Mouse (Mus musculus) c-Kit-positive CD71-positive TER-119-negative erythroid progenitor cells, embryonic 14.5 days (primary cell): ENCODE data around the gene Asphd1.
"Not testable (repeated sequence)": the region's sequence is repeated elsewhere in the genome, so short reads cannot be mapped to it uniquely, and the experiment has no call there.

Experiments
- DNase-seq: peaks from one replicate; pipeline ENCODE4 v3.0.0-alpha.2; 2013; ENCODE audit warnings: low read depth

Asphd1 gene

DNA sequence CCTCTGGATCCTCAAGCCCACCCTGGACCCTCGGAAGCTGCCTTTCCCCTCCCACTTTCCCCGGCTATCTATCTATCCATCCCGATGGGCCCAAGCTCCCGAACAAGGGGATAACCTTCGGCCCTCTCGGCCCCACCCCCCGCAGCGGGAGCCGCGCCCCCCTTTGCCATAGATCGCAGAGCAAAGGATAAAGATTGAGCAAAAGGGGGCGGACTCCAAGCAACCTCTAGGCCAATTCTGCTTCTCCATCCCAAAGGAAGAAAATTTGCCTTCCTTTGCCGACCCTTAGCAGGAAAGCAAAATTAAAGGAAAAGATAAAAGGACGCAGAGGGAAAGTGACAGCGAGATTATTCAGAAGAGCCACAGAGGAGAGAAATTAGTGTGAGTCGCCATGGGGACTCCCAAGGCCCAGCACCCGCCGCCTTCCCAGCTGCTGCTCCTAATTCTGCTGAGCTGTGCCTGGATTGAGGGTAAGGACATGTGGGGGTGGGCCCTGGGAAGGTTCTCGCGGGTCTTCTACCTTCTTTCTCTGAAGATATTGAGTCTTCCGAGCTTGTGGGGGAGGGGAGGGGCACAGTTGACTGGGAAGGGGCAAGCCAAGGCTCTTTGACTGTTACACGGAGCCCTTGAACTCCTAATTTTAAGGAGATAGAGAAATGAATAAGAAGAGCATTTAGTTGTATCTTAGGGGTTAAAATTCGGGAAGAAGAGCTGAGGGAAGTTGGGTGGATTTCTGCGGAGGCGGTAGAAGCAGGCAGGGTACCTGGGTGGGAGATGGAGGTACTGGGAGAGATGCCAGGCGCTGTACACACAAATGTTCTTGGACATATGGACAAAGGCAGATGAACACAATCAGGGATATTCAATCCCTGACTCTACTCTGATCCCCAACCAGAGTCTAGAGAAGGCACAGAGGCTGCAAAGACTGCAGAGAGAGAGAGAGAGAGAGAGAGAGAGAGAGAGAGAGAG, 1.5 kb upstream of the Asphd1 start:
- no peak for DNase-seq

DNA sequence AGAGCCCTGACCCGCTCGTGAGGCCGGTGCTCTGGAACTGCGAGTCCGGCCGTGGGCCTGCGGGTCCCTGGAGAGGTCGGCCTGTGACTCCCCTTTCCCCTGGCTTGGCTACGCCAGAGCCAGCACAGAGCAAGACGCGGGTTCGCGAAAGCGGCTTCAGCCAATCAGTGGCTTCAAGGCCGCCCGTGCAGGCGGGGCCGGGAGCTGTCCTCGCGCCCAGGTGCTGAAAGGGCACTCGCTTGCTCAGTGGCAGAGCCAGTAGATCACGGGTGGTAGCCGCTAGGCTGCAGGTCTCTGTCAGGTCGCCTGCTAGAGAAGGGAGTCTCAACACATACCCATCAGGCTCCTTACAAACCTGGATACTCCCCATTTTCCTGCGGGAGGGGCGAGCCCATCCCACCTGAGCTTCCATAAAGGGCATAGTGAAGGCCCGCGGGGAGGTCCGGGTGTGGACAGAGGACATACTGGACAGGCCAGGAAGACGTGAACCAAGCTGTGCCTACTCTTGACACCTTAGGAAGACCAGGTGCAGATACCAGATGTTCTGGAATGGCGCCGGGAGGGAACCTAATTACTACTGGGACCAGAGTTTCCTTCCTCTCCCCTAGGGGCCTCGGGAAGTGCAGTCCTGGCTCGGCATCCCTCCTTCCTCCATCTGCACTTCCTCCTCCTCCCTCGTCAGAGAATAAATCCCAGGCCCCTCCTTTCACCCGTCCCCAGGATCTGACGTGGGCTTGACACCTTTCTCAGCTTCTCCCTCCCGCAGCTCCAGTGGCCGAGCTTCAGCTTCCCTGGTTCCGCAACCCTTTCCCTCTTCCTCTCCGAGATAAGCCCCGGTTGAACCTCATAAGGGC, 638 bp upstream of the Asphd1 start, which contains the start of gene Sez6l2:
Sez6l2 (plus strand) TSS at position 771 of the 854 bp plus-strand sequence.
- peak; percentile 80 for DNase-seq

DNA sequence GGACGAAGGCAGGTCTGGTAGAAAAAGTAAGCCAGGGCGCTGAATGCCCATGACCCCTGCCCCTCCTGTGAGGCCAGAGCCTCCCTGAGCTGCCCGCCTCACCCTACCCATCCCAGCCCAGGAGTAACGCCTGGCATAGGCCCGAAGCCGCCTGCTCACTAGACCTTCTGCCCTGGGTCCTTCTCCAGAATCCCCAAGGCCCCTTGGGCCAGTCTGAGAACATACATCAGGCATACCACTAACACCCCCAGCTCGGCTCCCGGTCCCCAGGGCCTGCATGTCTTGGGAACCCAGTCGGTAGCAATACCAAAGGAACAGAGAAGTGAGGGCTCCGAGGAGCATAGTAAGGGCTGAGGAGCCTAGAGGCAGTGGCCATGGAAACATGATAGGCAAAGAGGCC, 756 bp downstream of the Asphd1 start:
- no peak for DNase-seq

DNA sequence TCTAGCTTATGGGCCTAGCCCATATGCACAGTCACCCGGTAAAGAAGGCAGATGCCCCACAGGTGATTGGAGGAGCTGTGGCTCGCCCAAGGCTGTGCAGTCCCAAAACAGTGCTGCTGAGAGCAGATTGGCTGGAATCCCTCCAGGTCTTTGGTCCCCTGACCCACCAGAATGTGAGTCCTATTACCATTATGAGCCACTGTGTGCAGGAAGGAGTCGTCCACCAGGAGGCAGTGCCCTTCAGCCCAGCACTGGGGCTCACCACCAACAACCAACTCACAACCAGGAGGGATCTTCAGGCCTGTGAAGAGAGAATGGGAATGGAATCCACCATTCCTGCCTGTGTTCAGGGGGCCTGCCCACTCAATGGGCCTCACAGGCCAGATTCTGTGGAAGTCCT, 2.9 kb downstream of the Asphd1 start:
- no peak for DNase-seq

DNA sequence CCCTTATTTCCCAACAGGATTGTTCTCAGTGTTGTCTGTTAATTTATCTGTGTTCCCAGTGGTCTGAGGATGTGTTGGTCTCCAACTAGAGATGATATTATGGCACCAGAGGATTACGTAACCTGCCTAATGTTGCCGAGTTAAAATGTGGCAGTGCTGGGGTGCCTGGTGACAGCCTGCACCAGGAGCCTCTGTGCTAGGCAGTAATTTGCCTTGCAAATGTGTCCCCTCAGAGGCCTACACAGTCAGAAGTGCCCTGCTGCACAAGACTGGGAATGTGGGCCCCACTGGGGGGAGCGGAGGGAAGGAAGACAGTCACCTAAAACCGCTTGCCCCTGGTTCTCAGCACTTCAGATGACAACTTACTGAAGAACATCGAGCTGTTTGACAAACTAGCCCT, 7.6 kb downstream of the Asphd1 start:
- DNase-seq, result no peak

DNA sequence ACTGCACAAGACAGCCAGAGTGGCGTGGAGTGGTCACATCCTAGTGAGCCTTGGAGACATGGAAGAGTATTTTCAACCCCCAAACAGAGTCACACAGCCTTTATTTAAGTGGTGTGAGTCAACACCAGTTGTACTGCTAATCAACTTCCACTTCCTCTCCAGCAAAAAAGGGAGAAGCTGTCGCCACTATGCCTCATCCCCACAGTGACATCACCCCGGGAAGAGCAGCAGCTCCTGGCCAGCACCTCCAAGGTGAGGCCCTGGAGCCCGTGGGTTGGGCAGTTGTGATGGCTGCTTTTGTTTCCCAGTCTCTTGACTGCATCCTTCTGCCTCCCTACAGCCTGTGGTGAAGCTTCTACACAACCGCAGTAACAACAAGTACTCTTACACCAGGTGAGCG, 8.2 kb downstream of the Asphd1 start:
- no peak for DNase-seq

DNA sequence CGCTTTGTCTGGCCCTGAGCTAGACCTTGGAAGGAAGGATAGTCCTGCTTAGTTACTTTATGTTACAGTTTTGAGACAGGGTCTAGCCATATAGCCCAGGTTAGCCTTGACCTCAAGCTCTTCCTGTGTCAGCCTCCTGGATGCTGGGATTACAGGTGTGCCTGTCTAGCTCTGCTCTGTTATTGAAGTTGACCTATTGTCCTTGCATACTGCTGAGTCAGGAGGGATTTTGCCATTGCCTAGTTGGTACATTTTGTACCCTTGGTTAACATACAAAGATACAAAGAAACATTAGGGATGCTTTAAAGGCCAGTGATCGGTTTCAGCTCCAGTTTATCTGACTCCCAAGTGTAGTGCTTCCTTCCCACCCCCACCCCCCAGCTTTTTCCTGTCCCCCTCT, 16.7 kb downstream of the Asphd1 start:
- no peak for DNase-seq

DNA sequence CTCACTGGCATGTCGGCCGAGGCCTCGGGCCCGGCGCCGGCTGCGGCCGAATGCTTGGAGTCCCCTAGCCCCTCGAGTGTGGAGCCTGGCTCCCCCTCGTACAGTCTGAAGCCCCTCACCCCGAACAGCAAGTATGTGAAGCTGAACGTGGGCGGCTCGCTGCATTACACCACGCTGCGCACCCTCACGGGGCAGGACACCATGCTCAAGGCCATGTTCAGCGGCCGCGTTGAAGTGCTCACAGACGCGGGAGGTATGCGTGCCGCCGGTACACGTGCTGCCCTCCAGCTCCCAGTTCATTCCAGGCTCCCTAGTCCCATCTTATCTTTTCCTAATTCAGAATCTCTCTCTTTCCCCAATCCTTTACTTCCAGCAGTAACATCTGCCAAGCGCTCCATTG, 20.3 kb downstream of the Asphd1 start:
- DNase-seq, result no peak

DNA sequence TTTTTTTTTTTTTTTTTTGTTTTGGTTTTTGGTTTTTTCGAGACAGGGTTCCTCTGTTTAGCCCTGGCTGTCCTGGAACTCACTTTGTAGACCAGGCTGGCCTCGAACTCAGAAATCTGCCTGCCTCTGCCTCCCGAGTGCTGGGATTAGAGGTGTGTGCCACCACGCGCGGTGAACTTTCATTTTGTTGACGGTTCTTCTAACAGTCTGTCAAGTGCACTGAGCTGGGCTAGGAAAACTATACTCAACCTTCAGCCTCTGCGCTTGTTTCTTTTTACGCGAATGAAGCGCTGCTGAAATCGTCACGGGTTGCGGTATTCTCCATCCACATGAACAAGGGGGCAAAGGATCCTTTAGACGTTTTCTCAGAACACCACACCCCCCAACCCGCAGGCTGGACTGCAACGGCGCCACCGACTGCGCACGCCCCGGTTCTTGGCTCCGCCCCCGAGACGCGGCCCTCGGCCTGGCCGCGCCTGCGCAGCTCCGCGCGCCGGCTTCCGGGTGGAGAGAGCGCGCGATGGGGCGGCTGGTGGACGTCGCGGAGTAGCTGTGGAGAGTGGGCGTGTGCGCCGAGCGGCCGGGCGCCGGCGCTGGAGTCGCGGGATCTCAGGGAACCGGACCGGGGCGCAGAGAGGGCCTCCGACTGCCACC, 20.9 kb downstream of the Asphd1 start, which contains the start of gene Kctd13:
Kctd13 (plus strand) TSS at position 496 of the 654 bp plus-strand sequence.
- peak; percentile 82 for DNase-seq

DNA sequence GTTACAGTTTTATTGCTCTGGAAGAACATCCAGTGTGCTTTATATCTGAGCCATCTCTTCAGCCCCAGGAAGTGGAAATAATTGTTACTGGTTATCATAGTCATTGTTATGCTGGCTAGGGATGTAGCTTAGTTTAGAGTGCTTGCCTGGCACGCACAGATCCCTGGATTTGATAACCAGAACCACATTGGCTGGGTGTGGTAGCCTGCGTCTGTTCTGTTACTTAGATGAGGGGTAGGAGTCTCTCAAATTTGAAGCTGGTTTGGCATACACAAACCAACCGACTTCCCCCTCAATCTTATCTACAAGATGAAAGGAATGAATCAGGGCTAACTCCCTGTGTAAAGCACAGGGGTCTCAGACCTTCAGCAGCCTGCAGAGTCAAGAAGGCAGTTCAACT, 23.1 kb downstream of the Asphd1 start:
- peak; percentile 42 for DNase-seq

DNA sequence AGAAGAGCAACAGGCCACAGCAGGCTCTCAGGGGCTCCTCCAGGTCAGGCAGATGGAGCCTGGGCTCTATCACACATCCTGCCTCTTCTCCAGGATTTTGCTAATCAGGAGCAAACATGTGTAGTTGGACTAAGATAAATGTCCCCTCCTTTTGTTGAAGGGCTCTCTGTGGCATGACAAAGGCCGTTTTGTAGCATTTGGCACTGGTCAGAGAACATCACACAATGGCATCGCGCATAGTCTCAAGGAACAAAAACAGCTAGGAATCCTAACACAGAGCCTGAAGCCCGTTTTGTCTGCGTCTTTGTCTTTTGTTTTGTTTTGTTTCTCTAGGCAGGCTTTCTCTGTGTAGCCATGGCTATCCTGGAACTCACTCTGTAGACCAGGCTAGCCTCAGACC, 25.4 kb downstream of the Asphd1 start:
- DNase-seq, result no peak

DNA sequence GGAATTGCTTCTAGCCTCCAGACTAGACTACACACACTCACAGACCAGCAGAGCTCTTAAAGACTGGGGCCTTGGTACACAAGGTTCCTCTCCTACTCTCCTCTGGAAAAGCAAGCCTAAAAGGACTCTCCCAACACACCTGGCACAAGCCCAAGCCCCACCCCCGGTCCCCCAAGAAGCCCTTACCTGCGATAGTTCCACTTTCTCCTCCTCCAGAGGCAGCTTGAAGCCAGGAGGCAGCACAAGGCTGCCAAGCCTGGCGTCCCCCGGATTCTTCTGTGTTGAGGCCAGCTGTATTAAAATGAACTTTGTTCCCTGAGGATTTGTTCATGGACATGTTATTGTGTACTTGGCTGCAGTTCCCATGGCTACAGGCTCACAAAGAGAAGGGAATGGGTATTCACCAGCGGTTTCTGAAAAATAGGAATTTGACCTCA, 26.7 kb downstream of the Asphd1 start, which contains the start of gene Tmem219:
Tmem219 (minus strand) TSS at position 294 of the 437 bp plus-strand sequence.
- no peak for DNase-seq

DNA sequence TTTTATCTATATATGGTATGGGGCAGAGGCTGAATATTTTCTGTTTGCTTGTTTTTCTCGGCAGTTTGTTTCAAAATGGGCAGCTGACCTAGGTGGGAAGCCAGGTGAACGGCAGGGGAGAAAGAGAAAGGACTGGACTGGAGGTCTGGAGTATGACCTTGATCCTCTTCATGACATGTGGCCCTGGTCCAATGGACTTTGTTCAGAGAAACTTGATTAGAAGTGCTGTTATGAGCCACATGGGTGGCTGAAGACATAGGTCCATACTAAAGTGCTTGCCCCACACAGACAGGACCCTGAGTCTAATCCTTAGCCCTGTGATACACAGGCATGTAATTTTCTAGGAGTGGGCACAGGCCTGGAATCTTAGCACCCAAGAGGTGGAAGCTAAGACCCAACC, 27.8 kb downstream of the Asphd1 start:
- DNase-seq, result no peak

DNA sequence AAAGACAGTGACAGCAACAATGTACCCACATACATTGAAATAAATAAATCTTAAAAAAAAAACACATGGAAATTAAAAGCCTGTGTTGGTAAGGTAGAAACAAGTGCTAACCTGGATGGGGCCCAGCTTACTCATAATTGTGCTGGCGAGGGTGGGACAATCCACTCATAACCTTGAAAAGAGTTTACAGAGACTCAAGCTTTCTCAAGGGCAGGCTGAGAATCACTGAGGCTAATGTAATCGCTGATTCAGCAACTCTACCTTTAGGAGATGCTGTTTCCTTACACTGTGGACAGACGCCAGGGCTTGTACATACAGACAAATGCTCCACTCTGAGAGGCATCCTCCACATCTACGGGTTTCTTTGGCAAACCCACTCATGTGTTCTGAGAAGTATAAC, 29.4 kb downstream of the Asphd1 start:
- DNase-seq, result no peak

DNA sequence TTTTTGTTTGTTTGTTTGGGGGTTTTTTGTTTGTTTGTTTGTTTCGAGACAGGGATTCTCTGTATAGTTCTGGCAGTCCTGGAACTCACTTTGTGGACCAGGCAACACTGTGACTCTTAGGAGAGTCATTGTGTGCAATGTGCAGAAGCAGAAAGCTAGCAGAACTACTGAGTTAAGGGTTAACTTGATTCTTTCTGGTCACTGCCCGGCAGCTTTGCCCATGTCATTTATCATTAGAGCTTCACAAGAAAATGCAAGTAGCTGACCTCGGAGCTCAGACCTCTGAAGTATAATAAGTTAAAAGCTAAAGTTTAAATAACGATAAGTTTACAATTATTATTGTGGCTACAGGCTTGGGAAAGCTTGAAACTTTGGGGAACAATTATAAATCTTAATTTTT, 31.0 kb downstream of the Asphd1 start:
- DNase-seq, result not testable (repeated sequence)

DNA sequence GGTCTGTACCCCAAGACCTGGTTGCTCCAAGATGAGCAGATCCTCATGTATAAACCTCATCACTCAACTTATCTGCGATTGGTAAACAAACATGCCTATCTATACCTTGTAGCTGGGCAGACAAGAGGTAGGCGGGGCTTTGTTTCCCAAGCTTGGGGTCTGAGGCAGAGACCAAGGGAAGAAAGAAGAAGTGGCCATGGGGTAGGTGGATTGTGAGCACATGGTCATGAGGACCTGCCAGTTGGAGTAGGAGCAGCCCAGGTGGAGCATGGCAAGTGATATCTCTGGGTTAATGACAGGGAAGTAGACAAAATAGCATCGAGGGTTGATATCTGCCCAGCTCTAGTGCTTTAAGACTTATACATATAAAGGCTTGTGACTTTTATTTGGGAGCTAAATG, 34.5 kb downstream of the Asphd1 start:
- no peak for DNase-seq

DNA sequence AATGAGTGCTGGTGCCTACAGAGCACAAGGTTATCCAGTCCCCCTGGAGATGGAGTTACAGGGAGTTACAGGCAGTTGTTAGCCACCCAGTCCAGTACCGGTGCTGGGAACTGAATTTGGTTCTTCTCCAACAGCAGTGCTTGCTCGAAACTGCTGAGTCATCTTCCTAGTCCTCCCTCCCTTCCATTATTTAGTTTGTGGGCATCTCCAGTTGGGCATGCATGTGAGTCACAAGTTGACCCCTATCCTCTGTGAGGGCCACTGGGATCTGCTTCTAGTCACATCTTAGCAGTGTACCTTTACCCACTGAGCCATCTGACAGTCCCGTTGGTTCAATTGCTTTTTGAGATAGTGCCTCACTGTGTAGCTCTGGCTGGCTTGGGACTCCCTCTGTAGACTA, 43.8 kb downstream of the Asphd1 start:
- no peak for DNase-seq

DNA sequence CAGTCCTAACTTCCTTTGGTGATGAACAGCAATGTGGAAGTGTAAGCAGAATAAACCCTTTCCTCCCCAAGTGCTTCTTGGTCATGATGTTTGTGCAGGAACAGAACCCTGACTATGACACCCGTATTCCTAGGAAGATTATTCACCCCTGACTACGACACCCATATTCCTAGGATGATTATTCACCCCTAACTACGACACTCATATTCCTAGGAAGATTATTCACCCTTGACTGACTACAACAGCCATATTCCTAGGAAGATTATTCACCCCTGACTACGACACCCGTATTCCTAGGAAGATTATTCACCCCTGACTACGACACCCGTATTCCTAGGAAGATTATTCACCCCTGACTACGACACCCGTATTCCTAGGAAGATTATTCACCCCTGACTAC, 49.6 kb downstream of the Asphd1 start:
- DNase-seq, result not testable (repeated sequence)

DNA sequence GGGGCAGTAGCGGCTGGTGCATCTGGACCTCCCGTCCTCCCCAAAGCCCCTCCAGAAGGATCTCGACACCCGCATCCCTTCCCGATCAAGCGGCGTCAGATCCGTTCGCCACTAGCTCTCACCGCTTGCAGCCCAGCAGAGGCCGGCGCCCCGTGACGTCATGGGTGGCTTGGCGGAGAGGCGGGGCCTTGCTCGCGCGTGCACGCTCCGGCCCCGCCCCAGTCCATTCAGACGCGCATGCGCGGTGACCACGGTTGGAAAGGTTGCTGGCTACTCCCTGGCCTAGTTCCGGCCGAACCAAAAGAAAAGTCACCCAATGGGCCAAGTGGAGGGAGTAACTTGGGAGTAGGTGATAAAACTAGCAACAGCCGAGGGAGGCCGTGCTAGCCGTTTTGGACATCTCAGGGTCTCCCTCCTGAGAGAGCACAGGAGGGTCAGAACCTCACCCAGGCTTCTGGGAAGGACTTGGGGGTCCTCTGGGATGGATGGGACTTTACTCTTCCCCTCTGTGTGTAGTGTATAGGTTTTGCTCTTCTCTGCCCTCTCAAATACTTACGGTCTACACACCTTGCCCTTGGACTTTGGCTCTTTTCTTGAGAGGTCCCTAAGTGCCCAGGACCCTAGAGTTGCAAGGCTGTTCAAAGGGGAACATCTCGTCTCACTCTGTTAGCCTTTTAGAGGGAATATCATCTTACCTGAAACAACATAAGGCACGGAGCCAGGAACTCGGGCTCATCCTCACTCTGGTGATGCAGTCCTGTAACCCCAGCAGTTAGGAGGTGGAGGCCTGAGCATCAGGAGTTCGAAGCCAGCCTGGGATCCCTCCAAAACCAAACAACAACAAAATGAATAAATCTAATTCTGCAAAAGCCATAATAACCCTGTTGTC, 51.0 kb downstream of the Asphd1 start:
- peak; percentile 85 for DNase-seq

DNA sequence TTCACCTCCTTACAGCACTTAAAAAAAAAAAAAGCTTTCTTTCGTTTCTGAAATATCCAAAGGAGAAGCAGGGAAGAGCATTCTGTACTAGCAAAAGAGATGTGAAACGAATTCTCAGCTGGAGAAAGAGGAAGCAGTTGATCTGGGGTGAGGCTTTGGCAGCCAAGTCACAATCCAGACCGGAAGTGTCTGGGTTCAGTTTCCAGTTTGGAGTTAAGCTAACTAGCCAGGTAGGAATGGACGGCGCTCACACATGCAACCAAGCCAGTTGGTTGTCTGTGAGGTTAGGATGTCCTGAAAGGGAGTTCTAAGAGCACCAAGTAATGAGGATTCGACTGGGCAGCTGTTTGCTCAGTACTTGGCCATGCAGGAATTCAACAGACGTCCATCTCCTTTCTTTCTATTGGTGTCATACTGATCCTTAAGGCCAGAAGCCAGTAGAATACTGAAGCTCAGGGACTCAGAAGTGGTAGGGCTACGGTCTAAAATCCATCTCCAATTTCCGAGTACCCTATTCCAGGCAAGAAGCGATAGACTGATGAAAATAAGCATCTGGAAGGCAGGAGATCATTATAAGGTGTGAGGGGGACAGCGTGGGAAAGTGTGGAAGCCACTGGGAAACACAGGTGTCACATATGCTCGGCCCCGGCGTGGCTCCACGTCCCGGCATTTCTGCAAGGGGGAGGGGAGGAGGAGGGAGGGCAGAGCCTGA, 51.8 kb downstream of the Asphd1 start:
- no peak for DNase-seq
